ENCODE assay signal across 11 mouse cellular contexts in genomic region chr1:89967585-89967984, GRCm38 (mm10). TPM values are rescaled to one million over a fixed set of nuclear protein-coding genes. Genes with fewer than 3 reads are reported as not detected.
A peak's percentile ranks its signal among the peaks of the same experiment; 100 is the strongest.
DNase-seq lines count a peak whose midpoint lies in the region; ATAC-seq lines count a peak whose summit lies in the region.
"Had no signal": no experiment of that assay in that cellular context is flagged by ENCODE, and none has a peak within 500 bp of the region (broad histone marks: within the 10 kb centered on the region; RNA-seq: fewer than 3 reads in every experiment).

No protein-coding gene starts in this region.

- DNase-seq in kidney, adult 9 months = no peak
- no peak for DNase-seq in left cerebral cortex, adult 8-10 months (ENCODE audit: low spot score in 2 of 2)
- DNase-seq in adrenal gland, postnatal 14 days = no peak
- DNase-seq: kidney, postnatal 14 days had no signal

- H3K4me2 ChIP-seq in kidney, embryonic 15.5 days = peak overlapping the region; percentile 93
- peak overlapping the region; percentile 95 for H3K4me2 ChIP-seq in embryonic facial prominence, embryonic 12.5 days (replicated peaks)
- H3K4me2 ChIP-seq in hindbrain, embryonic 12.5 days (replicated peaks) = peak overlapping the region; percentile 96
- peak overlapping the region; percentile 93 for H3K4me2 ChIP-seq in midbrain, embryonic 16.5 days (ENCODE audit: low read length)

- no peaks in the 10 kb centered on the region for H3K36me3 ChIP-seq in kidney, embryonic 15.5 days
- H3K36me3 ChIP-seq in embryonic facial prominence, embryonic 12.5 days = no peaks in the 10 kb centered on the region
- H3K36me3 ChIP-seq in hindbrain, embryonic 12.5 days = no peaks in the 10 kb centered on the region
- no peaks in the 10 kb centered on the region for H3K36me3 ChIP-seq in midbrain, embryonic 16.5 days (ENCODE audit: control insufficient read depth, insufficient read depth, low read length)

- peaks cover 97% of the 10 kb centered on the region for H3K27me3 ChIP-seq in kidney, embryonic 15.5 days
- peaks cover 67% of the 10 kb centered on the region for H3K27me3 ChIP-seq in embryonic facial prominence, embryonic 12.5 days
- peaks cover 67% of the 10 kb centered on the region for H3K27me3 ChIP-seq in hindbrain, embryonic 12.5 days
- peaks cover 23% of the 10 kb centered on the region for H3K27me3 ChIP-seq in midbrain, embryonic 16.5 days (ENCODE audit: control insufficient read depth, insufficient read depth, low read depth, low read length)

- WGBS in kidney, embryonic 15.5 days = 14% methylated on average over 9 of the region's 9 CpGs
- 27% methylated on average over 9 of the region's 9 CpGs for WGBS in embryonic facial prominence, embryonic 12.5 days
- 28% methylated on average over 9 of the region's 9 CpGs for WGBS in hindbrain, embryonic 12.5 days
- WGBS in midbrain, embryonic 16.5 days = 8% methylated on average over 9 of the region's 9 CpGs

- H3K27ac ChIP-seq in kidney, embryonic 15.5 days = no peak overlapping the region
- no peak overlapping the region for H3K27ac ChIP-seq in embryonic facial prominence, embryonic 12.5 days
- no peak overlapping the region; the same call in 1 of the 2 replicates for H3K27ac ChIP-seq in hindbrain, embryonic 12.5 days
- H3K27ac ChIP-seq in midbrain, embryonic 16.5 days (ENCODE audit: low read length) = no peak overlapping the region

- H3K4me3 ChIP-seq in kidney, embryonic 15.5 days (replicated peaks) = 0 out of 2 replicates have a peak overlapping the region, but pooled peaks have one; percentile 62
- H3K4me3 ChIP-seq in embryonic facial prominence, embryonic 12.5 days = peak overlapping the region; percentile 69; the same call in 1 of the 2 replicates
- H3K4me3 ChIP-seq in hindbrain, embryonic 12.5 days = peak overlapping the region; percentile 64
- peak overlapping the region; percentile 67 for H3K4me3 ChIP-seq in midbrain, embryonic 16.5 days (ENCODE audit: low read depth, low read length)

- H3K9ac ChIP-seq in kidney, embryonic 15.5 days = no peak overlapping the region
- no peak overlapping the region for H3K9ac ChIP-seq in embryonic facial prominence, embryonic 12.5 days
- H3K9ac ChIP-seq in hindbrain, embryonic 12.5 days = no peak overlapping the region
- no peak overlapping the region for H3K9ac ChIP-seq in midbrain, embryonic 16.5 days (ENCODE audit: low read depth, low read length)

- H3K4me1 ChIP-seq in kidney, embryonic 15.5 days = peaks cover 16% of the 10 kb centered on the region
- peaks cover 6% of the 10 kb centered on the region; the same call in 1 of the 2 replicates for H3K4me1 ChIP-seq in embryonic facial prominence, embryonic 12.5 days
- peaks cover 34% of the 10 kb centered on the region for H3K4me1 ChIP-seq in hindbrain, embryonic 12.5 days
- peaks cover 12% of the 10 kb centered on the region; the same call in 1 of the 2 replicates for H3K4me1 ChIP-seq in midbrain, embryonic 16.5 days (ENCODE audit: control insufficient read depth, insufficient read depth, low read length)

- H3K9me3 ChIP-seq in kidney, embryonic 15.5 days (replicated peaks) = no peaks in the 10 kb centered on the region
- H3K9me3 ChIP-seq in embryonic facial prominence, embryonic 12.5 days = no peaks in the 10 kb centered on the region
- no peaks in the 10 kb centered on the region for H3K9me3 ChIP-seq in hindbrain, embryonic 12.5 days (replicated peaks)
- H3K9me3 ChIP-seq in midbrain, embryonic 16.5 days (replicated peaks; ENCODE audit: control insufficient read depth, low read length, poor library complexity, severe bottlenecking) = no peaks in the 10 kb centered on the region

- no peak for ATAC-seq in kidney, embryonic 15.5 days (replicated peaks; ENCODE audit: low FRiP score)
- ATAC-seq in embryonic facial prominence, embryonic 12.5 days (ENCODE audit: insufficient number of reproducible peaks, insufficient read depth, low FRiP score, low TSS enrichment) = no peak
- ATAC-seq in hindbrain, embryonic 12.5 days (ENCODE audit: low FRiP score) = no peak
- ATAC-seq in midbrain, embryonic 16.5 days = peak; percentile 34; the same call in 1 of the 2 replicates

RNA-seq across cellular contexts. Expression of gene Gbx2, which starts 36.6 kb away (rescaled TPM):
- 0.10 TPM in 1 of 2 replicates, not detected in the other for polyA plus RNA-seq in kidney, embryonic 15.5 days (2015; fragmentation: Nextera tagmentation; extraction: Ambion mirVana)
- 2.2 and 3.1 TPM in 2 replicates for polyA plus RNA-seq in embryonic facial prominence, embryonic 12.5 days (2016; fragmentation: Nextera tagmentation; extraction: Ambion mirVana)
- polyA plus RNA-seq in hindbrain, embryonic 12.5 days (2016; fragmentation: Nextera tagmentation; extraction: Ambion mirVana) = 46.1 and 63.6 TPM in 2 replicates
- 29.7 and 62.2 TPM in 2 replicates for polyA plus RNA-seq in midbrain, embryonic 16.5 days (2015; fragmentation: Nextera tagmentation; extraction: Ambion mirVana)
- total RNA-seq in left cerebral cortex, adult 8-10 months (2022) = under 1 TPM; 0.53 to 0.76 (median 0.61) TPM
- total RNA-seq in adrenal gland, postnatal 14 days (2021) = not detected in 2 replicates
- polyA plus RNA-seq: testis, adult 2 months had no signal

RNA-seq across cellular contexts. Expression of gene Asb18, which starts 46.9 kb away (rescaled TPM):
- polyA plus RNA-seq in kidney, embryonic 15.5 days (2015; fragmentation: Nextera tagmentation; extraction: Ambion mirVana) = 0.04 and 0.09 TPM in 2 replicates
- 0.09 TPM in 1 of 2 replicates, not detected in the other for polyA plus RNA-seq in embryonic facial prominence, embryonic 12.5 days (2016; fragmentation: Nextera tagmentation; extraction: Ambion mirVana)
- 0.61 and 0.76 TPM in 2 replicates for polyA plus RNA-seq in hindbrain, embryonic 12.5 days (2016; fragmentation: Nextera tagmentation; extraction: Ambion mirVana)
- 0.39 and 0.52 TPM in 2 replicates for polyA plus RNA-seq in midbrain, embryonic 16.5 days (2015; fragmentation: Nextera tagmentation; extraction: Ambion mirVana)
- 1 to 10 TPM; 1.5 to 2.3 (median 2.0) TPM for total RNA-seq in left cerebral cortex, adult 8-10 months (2022)
- total RNA-seq in adrenal gland, postnatal 14 days (2021) = not detected in 2 replicates
- total RNA-seq: common myeloid progenitor, adult 5-6 weeks; megakaryocyte progenitor cell, adult 5-6 weeks had no signal
